15 mouse cellular contexts compared by ENCODE assay signal in the genomic region with DNA sequence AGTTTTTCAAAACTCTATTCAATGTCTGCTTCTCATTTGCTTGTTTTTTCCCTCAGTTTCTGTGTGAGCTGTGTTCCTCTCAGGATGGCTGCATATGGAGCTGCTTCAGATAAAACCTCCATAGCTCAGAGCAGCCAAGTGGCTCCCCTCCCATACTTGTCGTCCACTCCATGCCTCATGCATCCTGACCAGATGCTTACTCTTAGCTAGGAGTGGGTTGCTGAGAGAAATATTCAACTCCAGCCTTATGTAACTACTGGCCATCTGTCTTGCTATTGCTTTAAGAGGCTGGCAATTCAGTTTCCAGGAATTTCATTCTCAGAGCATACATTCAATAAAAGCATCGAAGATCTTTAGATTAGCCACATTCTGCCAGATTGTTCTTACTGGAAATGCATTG.
DNase-seq lines count a peak whose midpoint lies in the region; ATAC-seq and TF ChIP-seq lines count a peak whose summit lies in the region.
"Had no signal": no experiment of that assay in that cellular context is flagged by ENCODE, and none has a peak within 500 bp of the region (broad histone marks: within the 10 kb centered on the region; RNA-seq: fewer than 3 reads in every experiment).

No protein-coding gene starts in this region.

- ATAC-seq in erythroid progenitor cell, adult 5-6 weeks (replicated peaks; ENCODE audit: low FRiP score, poor library complexity, severe bottlenecking), result no peak
- no peak for ATAC-seq in liver, postnatal 0 days
- ATAC-seq: CD4-positive, CD25-positive, alpha-beta regulatory T cell, adult 4 months; intestine, postnatal 0 days; liver, embryonic 12.5 days had no signal

- no peak for TF ChIP-seq EP300 in liver, postnatal 0 days (IDR thresholded peaks at IDR 0.05; ENCODE audit: low read depth)

- 0 out of 2 replicates have a peak overlapping the region, but pooled peaks have one; percentile 33 for H3K27ac ChIP-seq in layer of hippocampus, adult 2 months
- H3K27ac ChIP-seq in liver, postnatal 0 days (ENCODE audit: low read depth), result no peak overlapping the region
- H3K27ac ChIP-seq: heart, embryonic 10.5 days; liver, embryonic 12.5 days had no signal

- no peaks in the 10 kb centered on the region for H3K4me1 ChIP-seq in liver, postnatal 0 days (ENCODE audit: insufficient read depth)
- H3K4me1 ChIP-seq: heart, embryonic 10.5 days; liver, embryonic 12.5 days had no signal

- no peaks in the 10 kb centered on the region for H3K27me3 ChIP-seq in liver, postnatal 0 days (ENCODE audit: insufficient read depth, low read length)
- H3K27me3 ChIP-seq: liver, embryonic 12.5 days had no signal

- H3K4me2 ChIP-seq in liver, postnatal 0 days (ENCODE audit: low read depth, low read length), result no peak overlapping the region
- H3K4me2 ChIP-seq: liver, embryonic 12.5 days had no signal

- H3K9me3 ChIP-seq in liver, postnatal 0 days (ENCODE audit: low read length), result no peaks in the 10 kb centered on the region
- H3K9me3 ChIP-seq: heart, embryonic 10.5 days; liver, embryonic 12.5 days had no signal

- DNase-seq in layer of hippocampus, adult 2 months (ENCODE audit: low spot score in 2 of 2), result peak in 1 of 2 experiments; percentile 66
- DNase-seq in layer of hippocampus, postnatal 10 days (ENCODE audit: low spot score in 2 of 2), result no peak
- DNase-seq in brain, embryonic 18.5 days (ENCODE audit: low read depth, low spot score), result peak; percentile 30
- DNase-seq in frontal cortex, postnatal 25 days (ENCODE audit: low spot score in 2 of 2), result peak; percentile 4 to 7
- peak; percentile 40 to 62 for DNase-seq in left cerebral cortex, postnatal 14 days (ENCODE audit: low spot score in 2 of 2)
- DNase-seq in liver, postnatal 0 days, result no peak
- DNase-seq in adrenal gland, postnatal 25 days, result no peak
- DNase-seq: heart, postnatal 4 days; kidney, postnatal 36 days had no signal

- H3K4me3 ChIP-seq in layer of hippocampus, adult 2 months, result no peak overlapping the region
- H3K4me3 ChIP-seq in liver, postnatal 0 days (ENCODE audit: low read depth, low read length), result no peak overlapping the region
- H3K4me3 ChIP-seq: heart, embryonic 10.5 days; liver, embryonic 12.5 days; myocyte had no signal

- H3K9ac ChIP-seq in liver, postnatal 0 days (replicated peaks), result no peak overlapping the region
- H3K9ac ChIP-seq: liver, embryonic 12.5 days had no signal

- no peaks in the 10 kb centered on the region for H3K36me3 ChIP-seq in liver, postnatal 0 days (replicated peaks; ENCODE audit: insufficient read depth, low read length)
- H3K36me3 ChIP-seq: heart, embryonic 10.5 days; liver, embryonic 12.5 days had no signal

- intact Hi-C loops in left cerebral cortex, postnatal 14 days (cut with DNase I), result no loop called here

- 69% methylated on average over 2 of the region's 2 CpGs for WGBS in liver, postnatal 0 days (ENCODE audit: insufficient replicate concordance)

- no peak for TF ChIP-seq CTCF in layer of hippocampus, adult 2 months (conservative IDR thresholded peaks at IDR 0.05)
- no peak for TF ChIP-seq CTCF in liver, postnatal 0 days (IDR thresholded peaks at IDR 0.05; ENCODE audit: low read depth)

Comparison
In these comparisons a context has a peak if more than half of its experiments do, and no peak if none do; other contexts are left out.
1. DNase-seq: peak in brain, embryonic 18.5 days (single experiment), frontal cortex, postnatal 25 days (2 of 2) and left cerebral cortex, postnatal 14 days (2 of 2); none in layer of hippocampus, postnatal 10 days (0 of 2), liver, postnatal 0 days (single experiment) and adrenal gland, postnatal 25 days (single experiment).